Mouse (Mus musculus): Measurements from ENCODE around the gene Adra2b.

Adra2b gene

GRCm38 (mm10) chr2:127362459-127363281, at the start of gene Adra2b:
TSS of gene Adra2b (plus strand) at chr2:127363208.
- in situ Hi-C loops (cut with MboI, MseI), result no loop called here

DNA sequence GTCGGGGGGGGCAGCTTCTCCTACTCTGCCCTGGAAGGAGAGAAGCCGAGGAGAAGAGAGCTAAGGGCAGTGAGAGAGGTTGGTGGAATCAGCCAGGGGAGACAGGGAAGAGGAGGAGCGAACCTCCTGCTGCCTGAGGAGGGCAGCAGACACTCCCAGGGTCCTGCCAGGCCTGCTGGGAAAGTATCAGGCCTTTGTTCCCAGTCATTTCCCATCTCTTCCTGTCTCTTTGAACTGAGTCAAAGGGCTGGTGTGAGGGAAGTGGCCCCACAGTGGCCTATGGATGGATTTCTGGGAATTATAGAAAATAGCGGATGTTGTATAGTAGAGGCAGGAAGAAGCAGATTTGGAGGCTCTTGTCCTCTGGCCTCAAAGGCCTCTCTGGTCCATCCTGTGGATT, 49.1 kb upstream of the Adra2b start:
- in situ Hi-C loops (cut with MboI, MseI), result no loop called here

GRCm38 (mm10) chr2:127314467-127315154, 48.4 kb upstream of the Adra2b start:
- in situ Hi-C loops (cut with MboI, MseI), result no loop called here

GRCm38 (mm10) chr2:127315155-127315470, 47.9 kb upstream of the Adra2b start:
- in situ Hi-C loops (cut with MboI, MseI), result no loop called here

GRCm38 (mm10) chr2:127316431-127316830, 46.6 kb upstream of the Adra2b start:
- in situ Hi-C loops (cut with MboI, MseI), result no loop called here

GRCm38 (mm10) chr2:127318136-127318535, 44.9 kb upstream of the Adra2b start:
- in situ Hi-C loops (cut with MboI, MseI), result no loop called here

DNA sequence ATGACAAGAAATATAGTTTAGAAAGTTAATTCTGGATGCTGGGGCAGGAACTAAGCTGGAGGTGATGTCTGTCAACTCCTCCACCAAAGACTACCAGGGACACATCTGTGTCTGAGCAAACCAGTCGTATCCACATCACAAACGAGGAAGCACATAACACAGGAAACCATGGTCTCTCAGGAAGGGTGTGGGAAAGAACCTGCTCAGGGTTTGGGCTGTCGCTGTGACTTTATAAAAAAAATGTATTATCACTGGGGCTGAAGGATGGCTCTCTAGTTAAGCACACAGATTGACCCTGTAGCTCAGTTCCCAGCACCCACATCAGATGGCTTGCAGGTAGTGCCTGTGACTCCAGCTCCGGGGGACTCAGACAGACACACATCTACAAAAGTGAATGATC, 43.9 kb upstream of the Adra2b start:
- in situ Hi-C loops (cut with MboI, MseI), result no loop called here

GRCm38 (mm10) chr2:127322671-127323285, 40.2 kb upstream of the Adra2b start:
- in situ Hi-C loops (cut with MboI, MseI), result loop anchor here (10.0 kb wide), 1 partner anchor 1862 kb away; no protein-coding TSS in a partner anchor

DNA sequence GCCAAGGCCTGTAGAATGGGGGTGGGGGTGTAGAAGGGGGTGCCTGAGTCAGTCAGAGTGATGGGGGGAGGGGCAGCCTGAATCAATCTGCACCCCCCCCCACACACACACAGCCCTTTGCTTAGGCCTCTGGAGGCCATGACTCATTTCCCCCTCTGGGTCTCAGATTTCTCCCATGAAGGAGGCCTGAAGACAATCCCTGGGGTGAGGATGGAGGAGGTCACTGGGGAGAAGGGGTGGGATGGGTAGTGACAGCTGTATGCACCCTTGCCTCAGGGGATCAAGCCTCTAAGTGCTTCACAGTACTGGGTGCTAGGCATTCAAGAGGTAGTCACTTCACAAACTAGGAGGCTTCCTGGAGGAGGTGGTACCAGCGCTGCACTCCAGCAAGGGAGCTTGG, 39.3 kb upstream of the Adra2b start:
- in situ Hi-C loops (cut with MboI, MseI), result loop anchor here (10.0 kb wide), 1 partner anchor 1861 kb away; no protein-coding TSS in a partner anchor

DNA sequence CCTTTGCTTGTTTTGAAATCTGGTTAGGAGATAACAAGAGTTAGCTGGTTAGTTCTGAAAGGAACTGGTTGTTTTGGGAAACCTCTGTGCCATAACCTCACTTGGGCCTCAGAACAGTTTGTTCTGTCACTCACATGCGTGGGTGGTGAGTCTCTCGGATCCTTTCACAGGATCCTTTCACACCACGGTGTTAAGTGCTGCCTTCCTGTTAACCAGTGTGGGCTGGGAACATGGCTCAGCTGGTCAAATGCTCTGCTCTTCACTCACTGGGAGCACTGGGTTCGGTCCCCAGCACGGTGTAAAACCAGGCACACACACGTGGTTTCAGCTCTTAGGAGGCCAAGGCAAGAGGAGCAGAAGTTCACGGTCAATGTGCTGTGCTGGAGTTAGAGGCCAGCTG, 38.6 kb upstream of the Adra2b start:
- in situ Hi-C loops (cut with MboI, MseI), result loop anchor here (10.0 kb wide), 1 partner anchor 1860 kb away; no protein-coding TSS in a partner anchor

DNA sequence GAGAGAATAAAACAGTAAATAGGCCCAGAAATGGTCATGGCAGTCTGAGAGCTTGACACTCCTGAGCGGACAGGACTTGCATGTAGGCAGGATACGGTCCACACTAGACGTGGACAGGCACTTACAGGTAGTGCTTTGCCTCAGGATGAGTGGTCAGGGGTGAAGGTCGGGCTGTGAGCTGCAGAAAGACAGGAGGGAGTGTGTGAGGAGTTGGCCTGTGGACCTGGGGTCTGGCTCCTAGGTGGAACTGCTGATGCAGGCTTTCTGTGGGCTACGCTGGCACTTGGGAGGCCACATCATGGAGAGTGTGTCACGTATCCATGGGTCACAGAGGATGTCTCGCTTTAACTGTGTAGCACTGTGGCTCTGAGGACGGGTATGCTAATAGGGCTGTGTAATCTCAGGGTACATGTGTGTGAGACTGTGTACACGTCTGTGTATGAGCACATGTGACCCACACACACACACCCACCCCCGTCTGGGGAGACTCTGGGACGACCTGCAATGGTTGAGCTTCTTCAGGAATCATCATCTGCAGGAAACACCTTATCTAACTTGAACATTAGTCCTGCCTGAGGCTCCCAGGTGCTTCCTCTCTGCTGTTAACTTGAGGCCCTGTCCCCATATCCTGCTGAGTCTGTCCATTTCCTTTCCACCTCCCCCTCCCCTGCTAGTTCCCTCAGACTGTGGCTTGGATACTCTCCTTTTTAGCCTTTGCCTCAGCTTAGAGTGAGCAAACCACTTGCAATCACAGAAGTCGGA, 34.7 kb upstream of the Adra2b start:
- in situ Hi-C loops (cut with MboI, MseI), result loop anchor here (10.0 to 25.0 kb wide), 2 partner anchors 1541 to 1857 kb away; partner anchors contain the start of gene Secisbp2l

DNA sequence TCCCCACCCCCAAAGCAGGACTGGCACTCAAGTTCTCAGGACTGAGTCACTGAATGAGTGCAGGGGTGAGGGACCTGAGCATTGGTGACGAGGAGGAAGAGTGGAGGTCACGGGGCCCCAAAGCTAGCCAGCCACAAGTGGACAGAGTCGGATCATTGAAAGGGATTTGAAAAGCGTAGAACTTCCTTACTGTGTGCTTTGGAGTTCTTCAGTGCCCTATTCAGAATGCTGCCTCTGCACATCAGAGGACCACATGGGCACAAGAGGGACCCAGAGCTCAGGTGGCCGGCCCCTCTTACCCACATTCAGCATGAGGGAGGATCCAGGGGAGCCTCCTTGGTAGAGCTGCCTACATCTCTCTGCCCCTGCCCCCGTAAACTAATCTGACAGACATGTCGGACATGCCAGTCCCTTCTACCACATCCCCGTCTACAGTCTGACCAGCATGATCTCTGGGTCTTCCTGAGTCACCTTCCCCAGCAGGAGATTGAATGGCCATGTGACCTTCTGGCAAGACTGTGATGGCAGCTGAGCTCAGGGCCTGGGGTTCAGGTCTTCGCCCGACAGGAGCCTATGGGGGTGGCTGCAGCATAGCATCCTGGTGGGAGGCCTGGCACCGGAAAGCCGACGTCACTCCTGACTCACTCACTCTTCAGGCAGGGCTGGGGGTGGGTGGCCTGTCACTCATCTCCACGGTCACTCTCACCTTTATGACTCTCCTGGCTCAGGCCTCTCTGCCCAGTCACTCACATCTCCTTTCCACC, 30.0 kb upstream of the Adra2b start:
- in situ Hi-C loops (cut with MboI, MseI), result loop anchor here (25.0 kb wide), 1 partner anchor 1546 kb away; the partner anchor contains the start of gene Secisbp2l

- in situ Hi-C loops (cut with MboI, MseI), result loop anchor here (25.0 kb wide), 1 partner anchor 1547 kb away; the partner anchor contains the start of gene Secisbp2l
Measured at GRCm38 (mm10) chr2:127333945-127334603, 28.9 kb upstream of the Adra2b start.

DNA sequence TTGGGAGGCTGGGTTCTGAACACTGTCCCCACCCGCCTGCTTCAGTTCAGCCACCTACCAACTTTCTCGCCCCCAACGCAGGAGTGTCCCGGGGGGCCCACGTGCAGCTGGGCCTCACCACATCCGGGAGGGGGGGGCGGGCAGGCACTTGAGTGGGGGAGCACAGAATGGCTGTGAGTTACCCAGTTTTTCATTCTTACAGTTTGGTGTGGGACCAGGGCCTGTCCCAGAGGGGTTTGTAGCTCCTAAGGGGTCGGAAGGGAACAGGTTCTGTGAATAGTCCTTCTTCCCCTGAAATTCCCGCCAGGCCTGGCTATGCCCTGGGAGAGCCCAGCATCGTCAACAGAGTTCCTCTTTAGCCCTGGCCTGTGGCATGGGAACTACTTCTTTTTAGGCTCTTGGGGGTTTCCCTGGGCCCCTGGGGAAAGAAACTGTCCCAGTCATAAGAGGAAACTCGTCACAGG, 27.9 kb upstream of the Adra2b start:
- in situ Hi-C loops (cut with MboI, MseI), result loop anchor here (25.0 kb wide), 1 partner anchor 1548 kb away; the partner anchor contains the start of gene Secisbp2l

DNA sequence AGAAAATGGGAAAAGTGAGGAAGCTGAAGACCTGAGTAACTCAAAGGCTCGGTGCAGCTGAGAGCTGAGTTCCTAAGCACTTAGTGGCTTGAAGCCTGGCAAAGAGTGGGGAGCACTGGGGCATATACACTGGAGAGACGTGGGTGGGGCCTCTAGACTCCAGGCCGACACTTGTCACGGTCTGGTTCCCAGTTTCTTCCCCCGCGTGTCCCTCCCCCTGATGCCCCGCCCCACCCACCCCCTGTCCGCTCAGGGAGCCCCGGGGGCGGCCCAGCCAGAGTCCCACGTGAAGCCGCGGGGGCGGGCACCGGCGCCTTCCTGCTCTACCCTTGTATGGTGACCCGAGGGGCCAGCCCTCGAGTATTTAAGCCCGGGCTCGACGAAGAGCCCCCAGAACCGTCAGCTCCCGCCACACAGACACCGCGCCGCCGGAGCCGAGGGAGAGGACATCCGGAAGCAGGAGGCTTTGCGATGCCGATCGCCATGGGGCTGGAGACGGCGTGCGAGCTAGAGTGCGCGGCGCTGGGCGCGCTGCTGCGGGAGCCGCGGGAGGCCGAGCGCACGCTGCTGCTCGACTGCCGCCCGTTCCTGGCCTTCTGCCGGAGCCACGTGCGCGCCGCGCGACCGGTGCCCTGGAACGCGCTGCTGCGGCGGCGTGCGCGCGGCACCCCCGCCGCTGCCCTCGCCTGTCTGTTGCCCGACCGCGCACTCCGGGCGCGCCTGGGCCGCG, 27.1 kb upstream of the Adra2b start, which contains the start of gene Dusp2:
Dusp2 (plus strand) TSS at position 393 of the 730 bp plus-strand sequence.
- in situ Hi-C loops (cut with MboI, MseI), result loop anchor here (25.0 kb wide), 1 partner anchor 1549 kb away; the partner anchor contains the start of gene Secisbp2l

GRCm38 (mm10) chr2:127336497-127336832, 26.5 kb upstream of the Adra2b start:
- in situ Hi-C loops (cut with MboI, MseI), result loop anchor here (25.0 kb wide), 1 partner anchor 1549 kb away; the partner anchor contains the start of gene Secisbp2l

DNA sequence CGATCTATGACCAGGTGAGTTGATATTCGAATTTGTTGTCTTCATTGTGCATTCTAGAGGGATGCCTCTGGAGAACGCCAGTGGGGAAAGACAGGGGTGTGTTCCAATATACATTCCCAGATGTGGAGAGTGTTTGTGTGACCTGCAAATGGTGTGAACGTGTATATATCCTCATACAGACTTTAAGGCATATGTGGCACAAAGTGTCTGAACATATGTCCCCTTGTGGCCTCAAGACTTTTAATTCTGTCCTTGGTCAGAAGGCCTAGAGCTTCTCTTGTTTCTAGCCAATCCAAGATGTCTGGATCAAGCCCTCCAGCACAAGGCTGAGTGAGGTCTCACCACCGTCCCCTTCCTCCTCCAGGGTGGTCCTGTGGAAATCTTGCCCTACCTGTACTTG, 26.1 kb upstream of the Adra2b start:
- in situ Hi-C loops (cut with MboI, MseI), result loop anchor here (25.0 kb wide), 1 partner anchor 1550 kb away; the partner anchor contains the start of gene Secisbp2l

GRCm38 (mm10) chr2:127337531-127337930, 25.5 kb upstream of the Adra2b start:
- in situ Hi-C loops (cut with MboI, MseI), result loop anchor here (25.0 kb wide), 1 partner anchor 1550 kb away; the partner anchor contains the start of gene Secisbp2l

- in situ Hi-C loops (cut with MboI, MseI), result loop anchor here (25.0 kb wide), 1 partner anchor 1551 kb away; the partner anchor contains the start of gene Secisbp2l
Measured at GRCm38 (mm10) chr2:127338012-127338411, 25.0 kb upstream of the Adra2b start.
